Mouse (Mus musculus) forebrain, embryonic 12.5 days (tissue): ENCODE measurements around the gene Olfr1447. TPM values are rescaled to one million over a fixed set of nuclear protein-coding genes. Genes with fewer than 3 reads are reported as not detected.

Experiments
- ATAC-seq: fragments of 200-750 bp; cut with Nextera tagmentation; 2 replicates; pipeline ENCODE4 v1.8.0; 2017; ENCODE audit warnings: moderate TSS enrichment; ENCODE audit not compliant: low FRiP score
- H3K27ac ChIP-seq: fragments of 300-500 bp; sonication (generic); 2 replicates; pipeline ENCODE4 v1.5.1; 2016; ENCODE audit warnings: mild to moderate bottlenecking
- H3K27me3 ChIP-seq: fragments of 300-500 bp; sonication (generic); 2 replicates; pipeline ENCODE4 v1.6.1; 2016; ENCODE audit warnings: mild to moderate bottlenecking
- H3K36me3 ChIP-seq: fragments of 300-500 bp; sonication (generic); replicated peaks from 2 replicates; pipeline ENCODE4 v1.6.1; 2016; ENCODE audit warnings: mild to moderate bottlenecking
- H3K4me1 ChIP-seq: fragments of 300-500 bp; sonication (generic); 2 replicates; pipeline ENCODE4 v1.6.1; 2016
- H3K4me2 ChIP-seq: fragments of 300-500 bp; sonication (generic); 2 replicates; pipeline ENCODE4 v1.6.1; 2016; ENCODE audit warnings: mild to moderate bottlenecking, moderate library complexity
- H3K4me3 ChIP-seq: fragments of 300-500 bp; sonication (generic); replicated peaks from 2 replicates; pipeline ENCODE4 v1.5.1; 2016; ENCODE audit warnings: mild to moderate bottlenecking
- H3K9ac ChIP-seq: fragments of 300-500 bp; sonication (generic); 2 replicates; pipeline ENCODE4 v1.6.1; 2016; ENCODE audit warnings: mild to moderate bottlenecking
- H3K9me3 ChIP-seq: fragments of 300-500 bp; sonication (generic); 2 replicates; pipeline ENCODE4 v1.6.1; 2016
- WGBS: fragments of 180-500 bp; shearing (Covaris S2); methylation state at CpG from one replicate; pipeline ENCODE4 v1.1.7; 2016; 5-methylcytosine and 5-hydroxymethylcytosine counted together
- polyA plus RNA-seq: library from polyadenylated mRNA; unstranded; fragments of >200 nt; fragmentation: Nextera tagmentation; extraction: Ambion mirVana; gene quantifications from 2 replicates; pipeline ENCODE4 v1.2.1, GENCODE M21; 2016

The Olfr1447 gene
- polyA plus RNA-seq, result not detected in 2 replicates

DNA sequence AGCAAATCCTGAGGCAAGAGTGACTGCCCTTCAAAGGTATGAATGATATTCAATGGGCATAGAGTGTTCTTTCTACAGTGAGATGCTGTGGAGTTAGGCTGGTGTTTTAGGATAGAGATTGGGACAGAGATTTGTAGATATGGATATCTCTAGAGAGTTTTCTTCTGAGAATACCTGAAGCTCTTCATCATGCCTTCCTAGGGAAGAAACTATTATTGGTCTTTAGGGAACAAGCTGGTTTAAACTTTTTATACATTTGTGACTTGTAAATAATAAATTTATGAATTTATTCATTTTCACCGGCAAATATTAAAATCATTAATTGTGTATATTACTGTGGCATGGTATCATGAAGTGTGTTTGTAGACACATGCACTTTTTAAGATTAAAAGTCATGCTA, at the start of gene Olfr1447:
TSS of gene Olfr1447 (minus strand) at position 101 of the 400 bp plus-strand sequence.
- H3K4me3 ChIP-seq, result no peak within 1 kb of the TSS
- ATAC-seq, result no peak
- 90% methylated on average over 1 of the region's 1 CpGs for WGBS
- H3K9ac ChIP-seq, result no peak within 1 kb of the TSS
- no peaks in the 10 kb centered on the region for H3K36me3 ChIP-seq
- H3K9me3 ChIP-seq, result 0 out of 2 replicates have a peak, but pooled peaks cover 4% of the 10 kb centered on the region
- no peaks in the 10 kb centered on the region for H3K4me1 ChIP-seq
- no peak within 1 kb of the TSS for H3K4me2 ChIP-seq
- H3K27ac ChIP-seq, result no peak within 1 kb of the TSS
- H3K27me3 ChIP-seq, result no peaks in the 10 kb centered on the region

DNA sequence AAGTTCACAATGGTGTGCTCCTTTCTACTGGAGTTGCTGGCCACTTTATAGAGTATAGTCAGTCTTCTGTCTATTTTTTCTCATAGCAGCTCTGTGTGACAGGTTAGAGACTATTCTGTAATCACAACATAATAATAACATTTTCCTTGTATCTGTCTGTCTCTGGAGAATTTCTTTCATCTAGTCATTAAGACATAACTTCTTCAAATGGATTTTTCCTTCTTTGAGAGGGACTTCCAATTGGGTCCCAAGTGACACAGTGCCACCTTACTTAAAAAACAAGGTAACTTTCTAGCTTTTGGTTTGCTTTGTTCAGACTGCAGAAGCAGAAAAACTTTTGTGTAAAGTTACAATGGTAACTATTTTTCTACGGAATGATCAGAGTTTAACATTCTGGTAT, 46.4 kb upstream of the Olfr1447 start, which contains the start of gene Olfr1450:
TSS of gene Olfr1450 (plus strand) at position 301 of the 400 bp plus-strand sequence.
- 94% methylated on average over 1 of the region's 1 CpGs for WGBS
- no peak within 1 kb of the TSS for H3K9ac ChIP-seq
- no peak for ATAC-seq
- H3K27me3 ChIP-seq, result no peaks in the 10 kb centered on the region
- H3K36me3 ChIP-seq, result no peaks in the 10 kb centered on the region
- H3K27ac ChIP-seq, result no peak within 1 kb of the TSS
- no peak within 1 kb of the TSS for H3K4me3 ChIP-seq
- H3K4me2 ChIP-seq, result no peak within 1 kb of the TSS
- H3K9me3 ChIP-seq, result peaks cover 10% of the 10 kb centered on the region; the same call in 1 of the 2 replicates
- no peaks in the 10 kb centered on the region for H3K4me1 ChIP-seq

DNA sequence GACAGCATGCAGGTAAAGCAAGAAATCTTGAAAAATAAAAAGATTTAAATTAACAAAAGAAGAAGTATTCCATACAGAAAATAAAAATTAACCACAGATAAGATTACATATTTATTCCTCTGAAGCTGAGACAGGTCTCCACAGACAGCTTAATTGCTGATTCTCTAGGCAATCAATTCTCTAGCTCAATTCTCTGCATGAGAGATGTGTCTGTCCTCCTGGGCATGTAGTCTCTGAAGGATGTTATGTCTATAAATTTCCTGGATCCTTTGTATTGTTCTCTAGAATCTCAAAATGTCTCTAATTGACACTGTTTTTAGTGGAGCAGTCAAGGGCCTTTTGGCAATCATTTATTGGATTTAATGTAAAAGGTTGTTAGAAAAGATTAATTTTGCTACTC, 27.0 kb upstream of the Olfr1447 start, which contains the start of gene Olfr1449:
TSS of gene Olfr1449 (plus strand) at position 301 of the 400 bp plus-strand sequence.
- Histone ChIP-seq H3K4me2 (no peak within 1 kb of the TSS), H3K4me3 (no peak within 1 kb of the TSS), H3K9me3 (peaks cover 15% of the 10 kb centered on the region), H3K27ac (no peak within 1 kb of the TSS), H3K27me3 (no peaks in the 10 kb centered on the region), H3K36me3 (no peaks in the 10 kb centered on the region), H3K9ac (no peak within 1 kb of the TSS), H3K4me1 (no peaks in the 10 kb centered on the region)
- no peak for ATAC-seq

DNA sequence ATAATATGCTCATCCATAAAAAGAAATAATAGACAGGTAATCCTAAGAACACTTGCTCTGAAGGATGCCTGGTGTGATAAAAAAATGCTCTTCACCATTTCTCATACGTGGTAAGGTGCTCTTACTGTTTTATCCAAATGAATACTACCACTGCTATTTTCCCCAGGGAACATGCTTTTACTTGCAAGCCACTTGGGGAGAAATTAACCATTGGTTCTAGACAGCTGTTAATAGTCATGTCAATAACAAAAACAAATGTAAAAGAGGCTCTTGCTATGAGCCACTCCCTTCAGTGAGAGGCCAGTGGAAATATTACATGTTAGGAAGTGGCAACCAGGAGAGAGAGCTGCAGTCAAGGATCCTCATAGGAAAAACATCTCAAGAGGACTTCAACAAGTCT, 20.8 kb upstream of the Olfr1447 start, which contains the start of gene Olfr1448:
TSS of gene Olfr1448 (minus strand) at position 101 of the 400 bp plus-strand sequence.
- Histone ChIP-seq H3K27ac (no peak within 1 kb of the TSS), H3K4me2 (no peak within 1 kb of the TSS), H3K9ac (no peak within 1 kb of the TSS), H3K36me3 (no peaks in the 10 kb centered on the region), H3K9me3 (peaks cover 5% of the 10 kb centered on the region; the same call in 1 of the 2 replicates), H3K4me1 (no peaks in the 10 kb centered on the region), H3K27me3 (no peaks in the 10 kb centered on the region), H3K4me3 (no peak within 1 kb of the TSS)
- WGBS, result 69% methylated on average over 1 of the region's 1 CpGs
- no peak for ATAC-seq

DNA sequence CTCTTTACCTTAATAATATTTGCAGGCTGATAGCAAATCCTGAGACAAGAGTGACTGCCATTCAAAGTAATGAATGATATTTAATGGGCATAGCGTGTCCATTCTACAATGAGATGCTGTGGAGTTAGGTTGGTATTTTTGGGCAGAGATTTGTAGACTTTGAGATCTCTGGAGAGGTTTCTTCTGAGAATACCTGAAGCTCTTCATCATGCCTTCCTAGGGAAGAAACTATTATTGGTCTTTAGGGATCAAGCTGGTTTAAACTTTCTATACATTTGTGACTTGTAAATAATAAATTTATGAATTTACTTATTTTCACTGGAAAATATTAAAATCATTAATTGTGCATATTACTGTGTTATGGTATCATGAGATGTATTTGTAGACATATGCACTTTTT, 10.1 kb downstream of the Olfr1447 start, which contains the start of gene Olfr1446:
TSS of gene Olfr1446 (minus strand) at position 101 of the 400 bp plus-strand sequence.
- H3K4me1 ChIP-seq, result no peaks in the 10 kb centered on the region
- H3K27me3 ChIP-seq, result no peaks in the 10 kb centered on the region
- H3K9me3 ChIP-seq, result no peaks in the 10 kb centered on the region
- no peak within 1 kb of the TSS for H3K9ac ChIP-seq
- no peaks in the 10 kb centered on the region for H3K36me3 ChIP-seq
- H3K27ac ChIP-seq, result no peak within 1 kb of the TSS
- WGBS, result 83% methylated on average over 1 of the region's 1 CpGs
- no peak for ATAC-seq
- no peak within 1 kb of the TSS for H3K4me3 ChIP-seq
- no peak within 1 kb of the TSS for H3K4me2 ChIP-seq

DNA sequence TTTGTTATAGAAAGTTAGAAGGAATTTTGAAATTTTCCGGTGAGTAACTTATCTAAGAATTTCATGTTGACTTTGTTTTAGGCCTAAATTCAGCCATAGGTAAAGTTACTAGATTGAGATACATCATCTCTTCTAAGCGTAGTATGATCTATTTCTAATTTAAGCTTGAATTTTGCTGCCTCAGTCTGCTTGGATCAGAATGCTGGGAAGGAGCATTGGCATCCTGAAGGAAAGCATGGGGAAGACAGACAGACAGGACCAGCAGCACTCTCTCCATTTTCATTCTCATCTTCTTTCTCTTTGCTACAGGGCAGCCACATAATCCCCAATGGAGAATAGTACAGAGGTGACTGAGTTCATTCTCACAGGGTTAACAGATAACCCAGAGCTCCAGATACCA, 20.0 kb downstream of the Olfr1447 start, which contains the start of gene Olfr1445:
TSS of gene Olfr1445 (plus strand) at position 301 of the 400 bp plus-strand sequence.
- Histone ChIP-seq H3K36me3 (no peaks in the 10 kb centered on the region), H3K9ac (no peak within 1 kb of the TSS), H3K27me3 (no peaks in the 10 kb centered on the region), H3K27ac (no peak within 1 kb of the TSS), H3K9me3 (no peaks in the 10 kb centered on the region), H3K4me1 (no peaks in the 10 kb centered on the region), H3K4me2 (no peak within 1 kb of the TSS), H3K4me3 (no peak within 1 kb of the TSS)
- no peak for ATAC-seq
- 90% methylated on average over 2 of the region's 2 CpGs for WGBS

DNA sequence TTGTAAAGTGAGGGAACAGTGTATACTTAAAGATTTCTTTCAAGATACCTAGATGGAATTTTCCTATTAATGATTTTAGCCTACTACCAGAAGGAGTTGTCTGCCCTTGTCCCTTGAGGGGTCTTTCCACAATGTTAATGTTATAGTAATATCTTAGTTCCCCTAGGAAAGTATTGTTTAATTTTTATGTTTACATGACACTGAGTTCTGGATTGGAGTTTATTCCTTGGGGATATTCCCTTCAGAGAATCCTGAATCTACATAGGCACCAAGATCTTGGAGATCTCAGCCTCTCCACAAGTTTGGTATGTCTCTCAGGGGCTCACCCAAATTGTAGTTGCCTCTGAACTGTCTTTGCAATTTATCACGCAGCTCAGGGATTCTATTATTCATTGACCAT, 46.6 kb downstream of the Olfr1447 start, which contains the start of gene Olfr1444:
TSS of gene Olfr1444 (plus strand) at position 301 of the 400 bp plus-strand sequence.
- H3K4me1 ChIP-seq, result no peaks in the 10 kb centered on the region
- no peaks in the 10 kb centered on the region for H3K36me3 ChIP-seq
- H3K27ac ChIP-seq, result no peak within 1 kb of the TSS
- ATAC-seq, result no peak
- no peak within 1 kb of the TSS for H3K4me2 ChIP-seq
- no peaks in the 10 kb centered on the region; the same call in 1 of the 2 replicates for H3K9me3 ChIP-seq
- no peaks in the 10 kb centered on the region for H3K27me3 ChIP-seq
- no peak within 1 kb of the TSS for H3K9ac ChIP-seq
- no peak within 1 kb of the TSS for H3K4me3 ChIP-seq
- WGBS, result 49% methylated on average over 1 of the region's 1 CpGs

Other genes starting within 250 kb of the Olfr1447 start
- not detected in 2 replicates for gene Olfr1442, start 233.3 kb downstream of the Olfr1447 start, polyA plus RNA-seq
- not detected in 2 replicates for gene Olfr1443, start 225.6 kb downstream of the Olfr1447 start, polyA plus RNA-seq
- not detected in 2 replicates for gene Keg1, start 208.0 kb downstream of the Olfr1447 start, polyA plus RNA-seq
- gene Cntf, start 138.1 kb downstream of the Olfr1447 start, polyA plus RNA-seq, result 1.8 and 2.2 TPM in 2 replicates
- 22.1 and 23.0 TPM in 2 replicates for gene Zfp91, start 107.6 kb downstream of the Olfr1447 start, polyA plus RNA-seq
- 0.87 and 1.1 TPM in 2 replicates for gene Lpxn, start 107.5 kb downstream of the Olfr1447 start, polyA plus RNA-seq
- gene Gm5244, start 57.1 kb downstream of the Olfr1447 start, polyA plus RNA-seq, result not detected in 2 replicates
- gene Olfr1444, start 46.5 kb downstream of the Olfr1447 start, polyA plus RNA-seq, result not detected in 2 replicates
- gene Olfr1445, start 19.9 kb downstream of the Olfr1447 start, polyA plus RNA-seq, result not detected in 2 replicates
- gene Olfr1446, start 10.2 kb downstream of the Olfr1447 start, polyA plus RNA-seq, result not detected in 2 replicates
- not detected in 2 replicates for gene Olfr1448, start 20.7 kb upstream of the Olfr1447 start, polyA plus RNA-seq
- gene Olfr1449, start 27.1 kb upstream of the Olfr1447 start, polyA plus RNA-seq, result not detected in 2 replicates
- gene Olfr1450, start 46.5 kb upstream of the Olfr1447 start, polyA plus RNA-seq, result not detected in 2 replicates
- gene Olfr1451, start 91.3 kb upstream of the Olfr1447 start, polyA plus RNA-seq, result not detected in 2 replicates
- not detected in 2 replicates for gene Olfr1453, start 124.6 kb upstream of the Olfr1447 start, polyA plus RNA-seq
- not detected in 2 replicates for gene Olfr1454, start 156.9 kb upstream of the Olfr1447 start, polyA plus RNA-seq
- gene Olfr1457, start 194.1 kb upstream of the Olfr1447 start, polyA plus RNA-seq, result not detected in 2 replicates
- not detected in 2 replicates for gene Olfr1458, start 203.0 kb upstream of the Olfr1447 start, polyA plus RNA-seq
- not detected in 2 replicates for gene Olfr1459, start 245.8 kb upstream of the Olfr1447 start, polyA plus RNA-seq